Comparison of ENCODE assay signal across 8 mouse cellular contexts in the genomic region with DNA sequence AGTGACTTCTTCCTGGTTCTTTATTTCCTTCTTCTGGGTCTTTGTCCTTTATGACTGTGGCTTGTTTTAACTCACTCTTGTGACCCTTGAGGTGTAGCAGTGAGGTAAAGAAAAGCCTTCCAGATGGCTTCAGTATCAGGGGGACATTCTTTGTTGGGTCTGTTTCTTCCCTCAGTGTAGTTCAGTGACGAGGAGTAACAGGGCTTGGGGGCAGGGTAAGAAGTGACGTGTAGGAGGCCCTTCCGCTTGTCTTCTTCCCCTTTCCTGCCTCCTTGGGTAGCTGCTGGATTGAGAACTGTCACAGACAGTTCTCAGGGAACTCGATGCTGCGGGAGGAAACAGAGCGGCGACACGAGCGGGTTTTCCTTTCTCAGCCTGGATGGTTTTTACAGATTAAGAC. TPM values are rescaled to one million over a fixed set of nuclear protein-coding genes. Genes with fewer than 3 reads are reported as not detected.
DNase-seq lines count a peak whose midpoint lies in the region; ATAC-seq and TF ChIP-seq lines count a peak whose summit lies in the region.

No protein-coding gene starts in this region.

- TF ChIP-seq CTCF in left cerebral cortex, adult 2 months (IDR thresholded peaks at IDR 0.05), result no peak
- TF ChIP-seq CTCF in lung, embryonic 14.5 days (IDR thresholded peaks at IDR 0.05; ENCODE audit: low read depth), result no peak

- peak overlapping the region; percentile 30; the same call in 1 of the 2 replicates for H3K27ac ChIP-seq in left cerebral cortex, adult 2 months
- H3K27ac ChIP-seq in hindbrain, embryonic 13.5 days, result peak overlapping the region; percentile 52; the same call in 1 of the 2 replicates
- H3K27ac ChIP-seq in lung, embryonic 14.5 days (ENCODE audit: low read depth), result peak overlapping the region; percentile 19; the same call in 1 of the 2 replicates

- no peak overlapping the region for H3K9ac ChIP-seq in hindbrain, embryonic 13.5 days
- peak overlapping the region; percentile 17; the same call in 1 of the 2 replicates for H3K9ac ChIP-seq in lung, embryonic 14.5 days

- H3K36me3 ChIP-seq in hindbrain, embryonic 13.5 days, result no peaks in the 10 kb centered on the region
- H3K36me3 ChIP-seq in lung, embryonic 14.5 days (ENCODE audit: insufficient read depth), result no peaks in the 10 kb centered on the region; the same call in 1 of the 2 replicates
- H3K36me3 ChIP-seq in splenic B cell, adult 2 months (ENCODE audit: control insufficient read depth, insufficient read depth, low read length, poor library complexity, severe bottlenecking), result no peaks in the 10 kb centered on the region

- 34% methylated on average over 9 of the region's 9 CpGs for WGBS in hindbrain, embryonic 13.5 days
- 29% methylated on average over 9 of the region's 9 CpGs for WGBS in lung, embryonic 14.5 days

- peaks cover 42% of the 10 kb centered on the region for H3K4me1 ChIP-seq in hindbrain, embryonic 13.5 days (replicated peaks)
- no peaks in the 10 kb centered on the region for H3K4me1 ChIP-seq in lung, embryonic 14.5 days (ENCODE audit: insufficient read depth)

- no peak for ATAC-seq in hindbrain, embryonic 13.5 days (ENCODE audit: low FRiP score)
- ATAC-seq in lung, embryonic 14.5 days (ENCODE audit: insufficient read depth), result peak; percentile 63; the same call in 1 of the 2 replicates

- no peak for DNase-seq in left cerebral cortex, adult 2 months (ENCODE audit: extremely low spot score in 1 of 2, low spot score in 2 of 2)
- DNase-seq in left cerebral cortex, adult 18-20 months (ENCODE audit: low spot score in 2 of 2), result no peak
- DNase-seq in embryo, embryonic 10 days (ENCODE audit: low spot score), result peak; percentile 48
- peak; percentile 49 for DNase-seq in lung, embryonic 14.5 days
- DNase-seq in splenic B cell, adult 2 months (ENCODE audit: low read depth, low spot score), result peak; percentile 69
- no peak for DNase-seq in adipocyte (ENCODE audit: low spot score)
- no peak for DNase-seq in ovary, adult 18-20 months (ENCODE audit: low spot score)

- H3K4me2 ChIP-seq in hindbrain, embryonic 13.5 days, result 0 out of 2 replicates have a peak overlapping the region, but pooled peaks have one; percentile 15
- H3K4me2 ChIP-seq in lung, embryonic 14.5 days, result peak overlapping the region; percentile 5; the same call in 1 of the 2 replicates

- intact Hi-C loops in left cerebral cortex, adult 2 months (cut with DNase I), result no loop called here

- H3K9me3 ChIP-seq in hindbrain, embryonic 13.5 days, result no peaks in the 10 kb centered on the region
- no peaks in the 10 kb centered on the region for H3K9me3 ChIP-seq in lung, embryonic 14.5 days (ENCODE audit: low read depth, low read length)

- no peak overlapping the region for H3K4me3 ChIP-seq in left cerebral cortex, adult 2 months
- H3K4me3 ChIP-seq in hindbrain, embryonic 13.5 days, result no peak overlapping the region
- H3K4me3 ChIP-seq in lung, embryonic 14.5 days (ENCODE audit: low read depth, low read length), result no peak overlapping the region

- no peaks in the 10 kb centered on the region for H3K27me3 ChIP-seq in hindbrain, embryonic 13.5 days
- no peaks in the 10 kb centered on the region for H3K27me3 ChIP-seq in lung, embryonic 14.5 days (ENCODE audit: insufficient read depth, low read length)
- H3K27me3 ChIP-seq in splenic B cell, adult 2 months (ENCODE audit: control insufficient read depth, insufficient read depth, low read length, poor library complexity, severe bottlenecking), result no peaks in the 10 kb centered on the region

RNA-seq across cellular contexts. Expression of gene Gsk3b, which starts 43.0 kb away (rescaled TPM):
- 100 to 1,000 TPM; 179 to 181 TPM for total RNA-seq in left cerebral cortex, adult 2 months (2021)
- 100 to 1,000 TPM; 172 TPM for total RNA-seq in left cerebral cortex, adult 18-20 months (2021)
- 156 and 157 TPM in 2 replicates for polyA plus RNA-seq in hindbrain, embryonic 13.5 days (2015; fragmentation: Nextera tagmentation; extraction: Ambion mirVana)
- polyA plus RNA-seq in lung, embryonic 14.5 days (2014; fragmentation: Nextera tagmentation; extraction: Ambion mirVana), result 62.6 and 63.0 TPM in 2 replicates

Comparison
In these comparisons a context has a peak if more than half of its experiments do, and no peak if none do; other contexts are left out.
1. DNase-seq: peak in embryo, embryonic 10 days (single experiment), lung, embryonic 14.5 days (single experiment) and splenic B cell, adult 2 months (single experiment); none in left cerebral cortex, adult 2 months (0 of 2), left cerebral cortex, adult 18-20 months (0 of 2), adipocyte (single experiment) and ovary, adult 18-20 months (single experiment).
2. Peak in every context shown above with its lines, with median percentiles within 50 percentile points of each other: H3K27ac ChIP-seq.